In the genomic region with DNA sequence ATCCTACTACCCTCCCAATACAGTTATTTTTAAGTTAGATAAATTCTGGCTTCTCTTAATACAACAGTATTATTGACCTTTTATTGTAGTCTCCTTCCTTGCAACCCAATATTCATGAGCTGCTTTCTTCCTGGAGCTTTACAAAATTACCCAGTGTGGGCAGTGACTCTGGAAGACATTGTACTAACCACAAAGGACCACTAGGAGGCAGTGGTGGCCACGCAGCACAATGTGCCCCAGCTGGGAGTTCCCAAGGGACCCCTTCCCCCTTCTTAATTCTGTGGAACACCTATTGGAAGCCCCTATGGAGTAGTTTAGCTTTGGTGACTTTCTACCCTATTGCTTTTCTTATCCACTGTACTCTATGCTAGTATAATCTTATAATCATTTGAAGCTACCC, we compare ENCODE assay signal across 18 mouse cellular contexts.
DNase-seq lines count a peak whose midpoint lies in the region; ATAC-seq and TF ChIP-seq lines count a peak whose summit lies in the region.
"Had no signal": no experiment of that assay in that cellular context is flagged by ENCODE, and none has a peak within 500 bp of the region (broad histone marks: within the 10 kb centered on the region; RNA-seq: fewer than 3 reads in every experiment).

No protein-coding gene starts in this region.

- TF ChIP-seq CTCF in liver, adult 2 months (IDR thresholded peaks at IDR 0.05; ENCODE audit: low read depth, low read length) = peak; percentile 72
- TF ChIP-seq CTCF in brain, embryonic 14.5 days (IDR thresholded peaks at IDR 0.05; ENCODE audit: borderline replicate concordance, extremely low read depth, insufficient read depth, insufficient read length) = peak; percentile 28; the same call in 1 of the 2 replicates

- WGBS in liver, adult 2 months = 13% methylated on average over 1 of the region's 1 CpGs
- 28% methylated on average over 1 of the region's 1 CpGs for WGBS in midbrain, embryonic 13.5 days

- TF ChIP-seq POLR2A in liver, adult 2 months (IDR thresholded peaks at IDR 0.05; ENCODE audit: extremely low read depth, insufficient read depth, low read length) = no peak
- no peak for TF ChIP-seq POLR2A in brain, embryonic 14.5 days (IDR thresholded peaks at IDR 0.05; ENCODE audit: borderline replicate concordance, extremely low read depth, insufficient read depth, insufficient read length, poor library complexity, severe bottlenecking)

- H3K27me3 ChIP-seq in liver, adult 2 months (ENCODE audit: control insufficient read depth, insufficient read depth, low read length) = no peaks in the 10 kb centered on the region
- H3K27me3 ChIP-seq in midbrain, embryonic 13.5 days = no peaks in the 10 kb centered on the region
- H3K27me3 ChIP-seq: heart, embryonic 12.5 days; midbrain, embryonic 12.5 days had no signal

- no peak overlapping the region for H3K4me2 ChIP-seq in midbrain, embryonic 13.5 days (replicated peaks)
- H3K4me2 ChIP-seq: heart, embryonic 12.5 days; midbrain, embryonic 12.5 days had no signal

- peak; percentile 2 to 20 for DNase-seq in cerebellum, postnatal 14 days
- DNase-seq in cerebellum, postnatal 36 days = no peak
- no peak for DNase-seq in liver, adult 2 months (ENCODE audit: extremely low read depth, low read depth, low spot score)
- DNase-seq in liver = no peak
- DNase-seq in brain, embryonic 14.5 days (ENCODE audit: low read depth) = no peak
- DNase-seq in retina, postnatal 1 day = peak; percentile 11
- DNase-seq in kidney, adult 11 months = no peak
- DNase-seq: B cell, adult 2 months; cerebellum, adult 9-10 months; gastrocnemius, postnatal 36 days; lung, adult 18-20 months; lung, postnatal 36 days; right cerebral cortex, postnatal 14 days; thymus, postnatal 4 days had no signal

- ATAC-seq in midbrain, embryonic 13.5 days = no peak
- ATAC-seq: intestine, embryonic 16.5 days had no signal

- no peaks in the 10 kb centered on the region for H3K4me1 ChIP-seq in liver, adult 2 months (ENCODE audit: control insufficient read depth, insufficient read depth, low read length)
- H3K4me1 ChIP-seq in midbrain, embryonic 13.5 days (replicated peaks) = no peaks in the 10 kb centered on the region
- H3K4me1 ChIP-seq: heart, embryonic 12.5 days; midbrain, embryonic 12.5 days had no signal

- no peaks in the 10 kb centered on the region for H3K9me3 ChIP-seq in midbrain, embryonic 13.5 days
- H3K9me3 ChIP-seq: heart, embryonic 12.5 days; midbrain, embryonic 12.5 days had no signal

- H3K36me3 ChIP-seq in liver, adult 2 months (ENCODE audit: control insufficient read depth, insufficient read depth, low read length) = no peaks in the 10 kb centered on the region
- H3K36me3 ChIP-seq in midbrain, embryonic 13.5 days = no peaks in the 10 kb centered on the region
- H3K36me3 ChIP-seq: heart, embryonic 12.5 days; midbrain, embryonic 12.5 days had no signal

- no peaks in the 10 kb centered on the region for H3K79me2 ChIP-seq in liver, adult 2 months (ENCODE audit: control insufficient read depth, insufficient read depth, low read length)

- no peak overlapping the region for H3K4me3 ChIP-seq in liver, adult 2 months (ENCODE audit: insufficient read depth, low read depth, low read length)
- no peak overlapping the region for H3K4me3 ChIP-seq in midbrain, embryonic 13.5 days (replicated peaks)
- H3K4me3 ChIP-seq: heart, embryonic 12.5 days; midbrain, embryonic 12.5 days had no signal

- H3K9ac ChIP-seq in liver, adult 2 months (ENCODE audit: low read depth, low read length) = no peak overlapping the region
- H3K9ac ChIP-seq in midbrain, embryonic 13.5 days (replicated peaks) = no peak overlapping the region
- H3K9ac ChIP-seq: heart, embryonic 12.5 days; midbrain, embryonic 12.5 days had no signal

- no peak overlapping the region for H3K27ac ChIP-seq in liver, adult 2 months (replicated peaks; ENCODE audit: insufficient read depth, low read depth, low read length)
- H3K27ac ChIP-seq in midbrain, embryonic 13.5 days = no peak overlapping the region
- H3K27ac ChIP-seq: midbrain, embryonic 12.5 days had no signal

Comparison
In these comparisons a context has a peak if more than half of its experiments do, and no peak if none do; other contexts are left out.
1. DNase-seq: peak in cerebellum, postnatal 14 days (2 of 2) and retina, postnatal 1 day (single experiment); none in cerebellum, postnatal 36 days (0 of 2), liver, adult 2 months (single experiment), liver (single experiment), brain, embryonic 14.5 days (single experiment) and kidney, adult 11 months (single experiment).